Mouse (Mus musculus) hindbrain, embryonic 10.5 days (tissue): ENCODE results near the gene 5730596B20Rik. TPM values are rescaled to one million over a fixed set of nuclear protein-coding genes. Genes with fewer than 3 reads are reported as not detected.

ENCODE experiments used
- DNase-seq: peaks from one replicate; pipeline ENCODE4 v3.0.0-alpha.2; 2017; ENCODE audit warnings: low spot score
- H3K27ac ChIP-seq: fragments of 300-500 bp; sonication (generic); 2 replicates; pipeline ENCODE4 v1.5.1; 2016; ENCODE audit warnings: mild to moderate bottlenecking, moderate library complexity
- H3K27me3 ChIP-seq: fragments of 300-500 bp; sonication (generic); 2 replicates; pipeline ENCODE4 v1.6.1; 2016; ENCODE audit warnings: mild to moderate bottlenecking; ENCODE audit not compliant: poor library complexity, insufficient read depth, severe bottlenecking
- H3K36me3 ChIP-seq: fragments of 300-500 bp; sonication (generic); 2 replicates; pipeline ENCODE4 v1.6.1; 2016; ENCODE audit warnings: mild to moderate bottlenecking, moderate library complexity
- H3K4me1 ChIP-seq: fragments of 300-500 bp; sonication (generic); replicated peaks from 2 replicates; pipeline ENCODE4 v1.6.1; 2016; ENCODE audit warnings: mild to moderate bottlenecking
- H3K4me3 ChIP-seq: fragments of 300-500 bp; sonication (generic); 2 replicates; pipeline ENCODE4 v1.5.1; 2016; ENCODE audit warnings: mild to moderate bottlenecking, moderate library complexity
- H3K9me3 ChIP-seq: fragments of 300-500 bp; sonication (generic); 2 replicates; pipeline ENCODE4 v1.6.1; 2016; ENCODE audit warnings: mild to moderate bottlenecking, moderate library complexity
- WGBS: fragments of 180-500 bp; shearing (Covaris S2); methylation state at CpG from one replicate; pipeline ENCODE4 v1.1.7; 2016; 5-methylcytosine and 5-hydroxymethylcytosine counted together
- polyA plus RNA-seq: library from polyadenylated mRNA; unstranded; fragments of >200 nt; fragmentation: Nextera tagmentation; extraction: Ambion mirVana; gene quantifications from 2 replicates; pipeline ENCODE4 v1.2.1, GENCODE M21; 2016

Gene 5730596B20Rik
- polyA plus RNA-seq, 1 experiment from 2014 or later, result 3.6 TPM

GRCm38 (mm10) chr6:52157466-52158275 is 19.6 kb upstream of the 5730596B20Rik start:
- H3K9me3 ChIP-seq, result no peaks in the 10 kb centered on the region
- H3K4me1 ChIP-seq, result peaks cover 32% of the 10 kb centered on the region
- H3K27ac ChIP-seq, result no peak overlapping the region; the same call in 1 of the 2 replicates
- no peaks in the 10 kb centered on the region; the same call in 1 of the 2 replicates for H3K36me3 ChIP-seq
- peak; percentile 43 for DNase-seq
- H3K27me3 ChIP-seq, result peaks cover 100% of the 10 kb centered on the region
- WGBS, result 2% methylated on average over 32 of the region's 32 CpGs
- peak overlapping the region; percentile 81 for H3K4me3 ChIP-seq

- WGBS, result under 1% methylated on average over 55 of the region's 55 CpGs
- H3K27me3 ChIP-seq, result peaks cover 100% of the 10 kb centered on the region
- H3K4me3 ChIP-seq, result peak within 1 kb of the TSS; percentile 81
- no peaks in the 10 kb centered on the region for H3K9me3 ChIP-seq
- H3K27ac ChIP-seq, result peak within 1 kb of the TSS; percentile 95
- no peaks in the 10 kb centered on the region; the same call in 1 of the 2 replicates for H3K36me3 ChIP-seq
- DNase-seq, result peak; percentile 87
- H3K4me1 ChIP-seq, result peaks cover 32% of the 10 kb centered on the region
Measured at GRCm38 (mm10) chr6:52158276-52159051, 18.8 kb upstream of the 5730596B20Rik start, which contains the start of gene Hoxa1. Gene Hoxa1 (minus strand): TSS chr6:52158317.

- Histone ChIP-seq H3K36me3 (no peaks in the 10 kb centered on the region; the same call in 1 of the 2 replicates), H3K4me1 (peaks cover 36% of the 10 kb centered on the region), H3K27ac (peak overlapping the region; percentile 95), H3K4me3 (peak overlapping the region; percentile 81), H3K27me3 (peaks cover 100% of the 10 kb centered on the region), H3K9me3 (no peaks in the 10 kb centered on the region)
- no peak for DNase-seq
- WGBS, result 3% methylated on average over 12 of the region's 12 CpGs
Measured at GRCm38 (mm10) chr6:52159164-52159761, 18.0 kb upstream of the 5730596B20Rik start.

GRCm38 (mm10) chr6:52159979-52160378 is 17.3 kb upstream of the 5730596B20Rik start:
- WGBS, result 3% methylated on average over 9 of the region's 9 CpGs
- H3K9me3 ChIP-seq, result no peaks in the 10 kb centered on the region
- peak overlapping the region; percentile 81 for H3K4me3 ChIP-seq
- peaks cover 100% of the 10 kb centered on the region for H3K27me3 ChIP-seq
- DNase-seq, result peak; percentile 47
- peak overlapping the region; percentile 95 for H3K27ac ChIP-seq
- peaks cover 36% of the 10 kb centered on the region for H3K4me1 ChIP-seq
- H3K36me3 ChIP-seq, result no peaks in the 10 kb centered on the region; the same call in 1 of the 2 replicates

- H3K9me3 ChIP-seq, result no peaks in the 10 kb centered on the region
- H3K27ac ChIP-seq, result peak overlapping the region; percentile 95
- peaks cover 36% of the 10 kb centered on the region for H3K4me1 ChIP-seq
- peaks cover 100% of the 10 kb centered on the region for H3K27me3 ChIP-seq
- peak overlapping the region; percentile 81 for H3K4me3 ChIP-seq
- WGBS, result 1% methylated on average over 30 of the region's 30 CpGs
- H3K36me3 ChIP-seq, result no peaks in the 10 kb centered on the region; the same call in 1 of the 2 replicates
- DNase-seq, result peak; percentile 62
Measured at GRCm38 (mm10) chr6:52160511-52161335, 16.6 kb upstream of the 5730596B20Rik start.

- Histone ChIP-seq H3K27me3 (peaks cover 100% of the 10 kb centered on the region), H3K27ac (peak overlapping the region; percentile 95), H3K4me1 (peaks cover 36% of the 10 kb centered on the region), H3K4me3 (peak overlapping the region; percentile 81), H3K9me3 (no peaks in the 10 kb centered on the region), H3K36me3 (no peaks in the 10 kb centered on the region; the same call in 1 of the 2 replicates)
- peak; percentile 54 for DNase-seq
- 4% methylated on average over 8 of the region's 8 CpGs for WGBS
Measured at GRCm38 (mm10) chr6:52161336-52162092, 15.8 kb upstream of the 5730596B20Rik start.

GRCm38 (mm10) chr6:52162093-52162380 is 15.3 kb upstream of the 5730596B20Rik start:
- 3% methylated on average over 1 of the region's 1 CpGs for WGBS
- Histone ChIP-seq H3K9me3 (no peaks in the 10 kb centered on the region), H3K4me1 (peaks cover 36% of the 10 kb centered on the region), H3K27me3 (peaks cover 100% of the 10 kb centered on the region), H3K4me3 (peak overlapping the region; percentile 81), H3K36me3 (no peaks in the 10 kb centered on the region; the same call in 1 of the 2 replicates), H3K27ac (peak overlapping the region; percentile 95)
- peak; percentile 3 for DNase-seq

- WGBS, result 1% methylated on average over 14 of the region's 14 CpGs
- Histone ChIP-seq H3K9me3 (no peaks in the 10 kb centered on the region), H3K27ac (peak overlapping the region; percentile 95), H3K36me3 (no peaks in the 10 kb centered on the region; the same call in 1 of the 2 replicates), H3K4me1 (peaks cover 35% of the 10 kb centered on the region), H3K4me3 (peak overlapping the region; percentile 81), H3K27me3 (peaks cover 100% of the 10 kb centered on the region)
- peak; percentile 52 for DNase-seq
Measured at GRCm38 (mm10) chr6:52162611-52163365, 14.5 kb upstream of the 5730596B20Rik start.

- Histone ChIP-seq H3K27me3 (peaks cover 100% of the 10 kb centered on the region), H3K36me3 (no peaks in the 10 kb centered on the region; the same call in 1 of the 2 replicates), H3K4me1 (peaks cover 28% of the 10 kb centered on the region), H3K27ac (peak overlapping the region; percentile 95), H3K4me3 (peak overlapping the region; percentile 81), H3K9me3 (no peaks in the 10 kb centered on the region)
- under 1% methylated on average over 17 of the region's 17 CpGs for WGBS
- DNase-seq, result peak; percentile 73
Measured at GRCm38 (mm10) chr6:52163366-52164031, 13.8 kb upstream of the 5730596B20Rik start.

GRCm38 (mm10) chr6:52164051-52164625 is 13.2 kb upstream of the 5730596B20Rik start:
- Histone ChIP-seq H3K4me3 (peak overlapping the region; percentile 81), H3K9me3 (no peaks in the 10 kb centered on the region), H3K36me3 (no peaks in the 10 kb centered on the region; the same call in 1 of the 2 replicates), H3K27me3 (peaks cover 100% of the 10 kb centered on the region), H3K27ac (peak overlapping the region; percentile 95), H3K4me1 (peaks cover 21% of the 10 kb centered on the region)
- peak; percentile 77 for DNase-seq
- WGBS, result under 1% methylated on average over 39 of the region's 39 CpGs
